Mouse (Mus musculus): ENCODE measurements around the gene Eml2.

- TF ChIP-seq CTCF (IDR thresholded peaks at IDR 0.05) (no peak), EP300 (IDR thresholded peaks at IDR 0.05) (no peak)
Observed at GRCm38 (mm10) chr7:19245083-19245482, 68.9 kb downstream of the Eml2 start.
